Mouse (Mus musculus) left cerebral cortex, adult 2 months (tissue): ENCODE measurements around the gene Ticam1. TPM values are rescaled to one million over a fixed set of nuclear protein-coding genes. Genes with fewer than 3 reads are reported as not detected.

Source experiments
- DNase-seq, 2 experiments: peaks; one replicate each; pipeline ENCODE4 v3.0.0; 2021 to 2022; ENCODE audit warnings: low spot score in 2 of 2, mixed read lengths in 1 of 2; ENCODE audit errors: extremely low spot score in 1 of 2
- H3K27ac ChIP-seq: fragments of 200-600 bp; 2 replicates; pipeline ENCODE4 v1.8.1; 2022
- H3K4me3 ChIP-seq: fragments of 200-600 bp; 2 replicates; pipeline ENCODE4 v1.8.1; 2022
- CTCF ChIP-seq: fragments of 200-600 bp; IDR thresholded peaks from 2 replicates; pipeline ENCODE4 v1.8.1; 2022; ENCODE audit warnings: antibody characterized with exemption, mild to moderate bottlenecking, moderate library complexity
- intact Hi-C: fragments of 180-260 bp; cut with DNase I; formaldehyde crosslinking; loops from one replicate; pipeline ENCODE4 v1.15.1; 2025
- total RNA-seq, 2 experiments: library from RNA; stranded (reverse); gene quantifications; 2 replicates each; pipeline ENCODE4 v1.2.3; 2021

Gene Ticam1
- total RNA-seq, 2 experiments from 2014 or later: 6.9 to 7.2 TPM

DNA sequence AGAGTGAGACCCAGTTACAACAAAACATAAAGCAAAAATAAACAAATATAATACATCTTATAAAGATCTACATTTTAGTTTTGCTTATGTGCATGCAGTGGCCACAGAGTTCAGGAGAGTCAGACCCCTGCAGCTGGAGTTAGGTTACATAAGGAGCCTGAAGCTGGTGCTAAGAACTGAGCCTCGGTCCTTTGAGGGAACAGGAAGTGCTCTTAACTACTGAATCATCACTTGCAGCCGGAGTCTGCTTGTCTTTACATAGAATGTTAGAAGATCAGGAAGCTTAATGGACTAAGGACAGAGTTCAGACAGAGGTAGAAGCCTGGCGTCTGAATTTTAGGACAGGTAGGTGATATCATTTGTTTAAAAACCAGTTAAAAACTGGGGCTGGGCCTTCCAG, 12.3 kb upstream of the Ticam1 start:
- TF ChIP-seq CTCF: no peak
- no peak for DNase-seq
- H3K27ac ChIP-seq: no peak overlapping the region
- intact Hi-C loops: no loop called here
- no peak overlapping the region for H3K4me3 ChIP-seq

DNA sequence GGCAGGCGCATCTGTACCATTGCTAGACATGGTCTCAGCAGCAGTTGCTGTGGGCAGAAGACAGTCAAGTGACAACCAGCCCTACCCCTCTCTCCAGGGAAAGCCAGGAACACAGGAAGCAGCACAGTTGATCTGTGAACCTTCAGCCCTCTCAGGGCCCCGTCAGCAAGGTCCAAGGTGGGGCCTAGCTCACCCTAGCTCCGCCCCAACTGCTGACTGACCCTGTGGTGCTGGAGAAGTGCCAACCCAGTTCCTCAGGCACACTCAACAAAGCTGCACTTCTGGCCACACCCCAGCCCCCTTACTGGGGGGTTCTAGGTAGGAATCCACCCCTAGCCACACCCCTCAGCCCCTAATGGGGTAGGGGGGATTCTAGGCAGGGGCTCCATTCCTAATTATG, 11.2 kb upstream of the Ticam1 start:
- no peak for TF ChIP-seq CTCF
- Histone ChIP-seq H3K27ac (peak overlapping the region; percentile 13; the same call in 1 of the 2 replicates), H3K4me3 (no peak overlapping the region)
- intact Hi-C loops: no loop called here
- no peak for DNase-seq

DNA sequence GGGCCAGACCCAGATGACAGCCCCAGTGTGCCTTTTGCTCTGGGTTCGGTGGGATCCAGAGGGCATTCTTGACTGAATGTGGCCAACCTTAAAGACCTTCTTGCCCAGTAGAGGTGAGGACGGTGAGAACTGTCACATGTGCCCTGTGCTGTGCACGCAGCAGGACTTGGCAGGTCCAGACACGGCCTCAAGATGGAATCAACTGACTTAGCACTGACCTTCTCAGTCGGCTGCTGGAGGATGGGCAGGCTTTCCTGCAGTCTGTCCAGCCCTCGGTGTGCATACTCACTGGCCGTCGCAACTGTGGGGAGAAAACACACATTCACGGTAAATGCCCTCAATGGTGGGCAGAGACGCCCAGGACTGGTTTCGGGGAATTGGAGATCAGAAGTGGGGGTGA, 9.4 kb upstream of the Ticam1 start:
- DNase-seq: no peak
- intact Hi-C loops: no loop called here
- Histone ChIP-seq H3K4me3 (no peak overlapping the region), H3K27ac (no peak overlapping the region)
- no peak for TF ChIP-seq CTCF

DNA sequence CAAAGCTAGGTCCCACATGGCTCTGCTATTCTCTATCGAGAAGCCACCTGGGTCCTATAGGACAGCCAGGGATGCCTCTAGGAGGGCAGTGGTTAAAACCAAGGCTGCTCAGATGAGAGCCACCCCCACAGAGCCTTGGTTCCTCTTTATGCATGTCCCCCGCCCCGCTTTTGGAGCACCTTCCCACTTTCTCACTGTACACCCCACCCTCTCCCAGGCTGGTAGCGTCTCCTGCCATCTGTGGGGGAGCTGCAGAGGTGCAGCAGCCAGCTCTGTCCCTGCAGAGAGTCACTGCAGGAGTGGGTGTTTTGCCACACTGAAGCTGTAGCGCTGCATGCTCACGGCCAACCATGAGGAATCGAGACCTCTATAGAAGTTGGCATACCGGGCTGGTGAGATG, 6.7 kb upstream of the Ticam1 start:
- Histone ChIP-seq H3K27ac (peak overlapping the region; percentile 85), H3K4me3 (no peak overlapping the region)
- peak in 1 of 2 experiments; percentile 57 for DNase-seq
- intact Hi-C loops: loop anchor here (5.0 kb wide), 1 partner anchor 209 kb away; no protein-coding TSS in a partner anchor
- no peak for TF ChIP-seq CTCF

DNA sequence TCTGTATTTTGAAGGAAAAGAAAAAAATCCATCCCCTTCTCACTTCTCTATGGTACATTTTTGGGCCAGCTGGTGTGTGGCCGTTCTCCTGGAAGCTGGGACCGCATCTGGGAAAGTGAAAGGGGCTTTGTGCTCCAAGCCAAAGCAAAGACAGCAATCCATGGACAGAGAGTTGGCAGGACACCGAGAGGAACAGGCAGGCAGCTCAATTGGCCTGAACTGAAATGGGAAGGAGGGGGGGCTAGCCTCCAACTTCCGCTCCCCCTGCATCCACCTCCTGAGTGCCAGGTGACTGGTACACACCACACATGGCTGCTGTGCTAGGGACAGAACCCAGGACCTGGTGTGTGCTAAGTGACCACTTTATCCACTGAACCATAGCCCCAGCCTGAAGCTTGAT, 6.2 kb upstream of the Ticam1 start:
- no peak for TF ChIP-seq CTCF
- Histone ChIP-seq H3K4me3 (no peak overlapping the region), H3K27ac (peak overlapping the region; percentile 85)
- intact Hi-C loops: loop anchor here (5.0 kb wide), 1 partner anchor 209 kb away; no protein-coding TSS in a partner anchor
- no peak for DNase-seq

DNA sequence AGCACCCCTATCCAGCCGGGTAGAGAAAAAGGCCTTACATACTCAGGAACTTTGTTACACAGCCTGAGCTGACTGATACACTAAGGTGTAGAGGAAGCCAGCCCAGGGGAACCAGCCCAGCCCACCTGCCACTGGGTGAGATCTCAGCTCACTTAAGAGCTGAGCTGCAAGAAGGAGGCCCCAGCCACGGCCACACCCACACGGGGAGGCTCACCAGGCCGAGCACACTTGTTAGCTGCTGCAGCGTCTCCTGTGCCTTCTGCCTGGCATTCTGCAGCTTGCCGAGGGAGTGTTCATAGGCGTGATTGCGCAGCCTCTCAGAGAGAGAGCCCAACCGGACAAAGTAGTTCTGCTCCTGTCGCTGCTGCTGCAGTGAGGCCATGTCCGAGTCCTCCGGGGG, 4.6 kb upstream of the Ticam1 start:
- TF ChIP-seq CTCF: no peak
- intact Hi-C loops: loop anchor here (5.0 kb wide), 1 partner anchor 211 kb away; no protein-coding TSS in a partner anchor
- Histone ChIP-seq H3K4me3 (no peak overlapping the region), H3K27ac (peak overlapping the region; percentile 44; the same call in 1 of the 2 replicates)
- DNase-seq: no peak

DNA sequence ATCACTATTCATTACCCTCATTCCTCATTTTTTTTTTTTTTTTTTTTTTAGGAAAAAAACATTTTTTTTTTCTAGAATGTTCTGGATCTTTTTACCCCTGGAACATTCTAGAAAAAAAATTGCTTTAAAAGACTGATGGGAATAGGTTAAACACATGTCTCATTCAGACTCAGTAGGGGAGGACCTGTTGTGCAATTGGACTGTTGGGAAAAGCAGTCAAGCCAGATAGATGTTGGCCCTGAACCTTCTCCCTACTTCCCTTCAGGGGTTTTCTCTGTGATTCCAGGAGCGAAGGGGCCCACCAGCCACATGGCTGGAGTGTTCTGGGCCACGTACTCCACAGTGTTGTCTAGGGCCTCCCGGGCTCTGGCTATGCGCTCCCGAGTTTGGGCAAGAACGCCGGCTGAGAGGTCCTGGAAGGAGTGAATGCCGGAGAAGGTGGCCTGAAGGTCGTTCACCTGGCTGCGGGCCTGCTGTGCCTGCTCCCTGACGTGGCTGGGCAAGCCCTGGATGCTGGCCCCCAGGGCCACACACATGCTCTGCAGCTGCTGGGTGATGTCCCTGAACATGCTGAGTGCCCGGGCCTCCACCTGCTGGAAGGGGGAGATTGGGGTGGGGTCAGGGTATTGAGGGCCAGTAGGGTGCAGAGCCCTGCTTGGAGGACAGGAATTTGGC, 3.0 kb upstream of the Ticam1 start:
- H3K27ac ChIP-seq: no peak overlapping the region
- no peak for TF ChIP-seq CTCF
- intact Hi-C loops: loop anchor here (5.0 kb wide), 2 partner anchors 73 to 213 kb away; no protein-coding TSS in a partner anchor
- no peak for DNase-seq
- no peak overlapping the region for H3K4me3 ChIP-seq

DNA sequence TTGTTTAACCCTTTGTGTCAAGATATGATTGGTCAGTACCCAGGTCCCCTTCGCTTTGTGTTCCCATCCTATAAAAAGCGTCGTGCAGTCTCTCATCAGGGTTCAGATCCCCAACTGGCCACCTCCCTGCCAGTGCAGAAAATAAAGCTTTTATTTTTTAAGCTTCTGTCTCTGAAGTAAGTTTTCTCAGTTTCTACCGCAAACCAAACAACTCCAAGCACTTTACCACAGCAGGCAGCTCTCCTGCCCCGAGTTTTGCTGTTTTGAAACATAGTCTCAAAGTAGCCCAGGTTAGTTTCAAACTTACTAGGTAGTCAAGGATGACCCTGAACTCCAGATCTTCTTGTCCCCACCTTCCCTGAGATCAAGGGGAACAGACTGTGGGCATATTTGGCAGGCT, 1.8 kb upstream of the Ticam1 start:
- Histone ChIP-seq H3K4me3 (no peak overlapping the region), H3K27ac (no peak overlapping the region; the same call in 1 of the 2 replicates)
- intact Hi-C loops: loop anchor here (5.0 kb wide), 1 partner anchor 74 kb away; no protein-coding TSS in a partner anchor
- DNase-seq: no peak
- TF ChIP-seq CTCF: no peak

DNA sequence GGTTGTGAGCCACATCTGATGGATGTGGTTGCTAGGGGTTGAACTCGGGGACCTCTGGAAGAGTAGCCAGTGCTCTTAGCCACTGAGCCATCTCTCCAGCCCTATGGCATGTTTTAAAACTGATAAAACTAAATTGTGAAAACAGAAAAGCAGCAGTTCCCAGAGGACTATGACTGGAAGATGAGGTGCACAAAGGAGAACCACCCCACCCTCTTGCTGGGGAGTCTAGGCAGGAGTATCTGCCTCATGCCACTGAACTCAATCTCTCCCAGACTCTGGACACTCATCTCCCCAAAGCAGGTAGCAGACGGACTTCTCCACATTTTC, 944 bp upstream of the Ticam1 start:
- TF ChIP-seq CTCF: no peak
- peak overlapping the region; percentile 91 for H3K27ac ChIP-seq
- DNase-seq: no peak
- intact Hi-C loops: loop anchor here (2.0 to 5.0 kb wide), 2 partner anchors 49 to 75 kb away; partner anchors contain the start of gene Kdm4b
- H3K4me3 ChIP-seq: no peak overlapping the region

DNA sequence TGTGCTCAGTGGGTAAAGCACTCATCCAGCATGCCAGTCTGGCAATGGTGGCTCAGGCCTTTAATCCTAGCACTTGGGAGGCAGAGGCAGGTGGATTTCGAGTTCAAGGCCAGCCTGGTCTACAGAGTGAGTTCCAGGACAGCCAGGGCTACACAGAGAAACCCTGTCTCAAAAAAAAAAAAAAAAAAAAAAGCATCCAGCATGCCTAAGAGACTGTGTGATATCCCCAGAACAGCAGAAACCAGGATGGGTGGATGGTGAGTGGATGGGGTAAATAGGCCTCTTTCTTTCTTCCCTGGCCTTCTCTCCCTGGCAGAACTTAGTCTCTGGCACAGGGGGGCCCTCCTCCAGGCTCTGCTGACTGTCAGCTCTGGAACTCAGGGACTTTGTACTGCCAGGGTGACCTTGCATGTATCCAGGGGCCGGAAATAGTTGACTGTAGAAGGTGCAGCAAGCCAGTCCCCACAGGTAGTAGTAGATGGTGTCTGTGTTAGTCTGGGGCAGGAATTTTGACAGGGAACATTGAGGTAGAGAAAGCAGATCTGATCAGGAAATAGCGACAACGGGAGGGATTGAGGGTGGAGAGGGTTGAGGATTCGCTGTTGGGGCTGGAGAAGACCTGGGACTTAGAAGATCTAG, 625 bp downstream of the Ticam1 start:
- H3K27ac ChIP-seq: peak overlapping the region; percentile 91
- H3K4me3 ChIP-seq: peak overlapping the region; percentile 57
- no peak for DNase-seq
- intact Hi-C loops: loop anchor here (2.0 to 5.0 kb wide), 2 partner anchors 51 to 76 kb away; partner anchors contain the start of gene Kdm4b
- TF ChIP-seq CTCF: no peak

DNA sequence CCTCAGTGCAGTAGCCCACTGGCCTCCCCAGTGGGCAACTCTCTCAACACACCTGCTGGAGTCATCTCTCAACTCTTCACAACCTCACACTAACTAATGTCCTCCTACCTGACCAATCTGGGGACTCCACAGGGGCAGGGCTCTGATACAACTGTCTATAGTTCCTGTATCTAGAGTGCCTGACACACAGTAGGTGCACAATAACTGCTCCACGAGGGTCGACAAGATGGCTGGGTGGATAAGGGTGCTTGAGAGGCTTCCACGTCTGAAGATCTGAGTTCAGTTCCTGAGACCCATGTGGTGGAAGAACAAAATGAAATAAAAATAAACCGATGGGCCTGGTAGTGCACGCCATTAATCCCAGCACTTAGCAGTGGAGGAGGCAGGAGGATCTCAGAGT, 2.6 kb downstream of the Ticam1 start:
- no peak for DNase-seq
- Histone ChIP-seq H3K4me3 (no peak overlapping the region), H3K27ac (no peak overlapping the region)
- no peak for TF ChIP-seq CTCF
- intact Hi-C loops: no loop called here

DNA sequence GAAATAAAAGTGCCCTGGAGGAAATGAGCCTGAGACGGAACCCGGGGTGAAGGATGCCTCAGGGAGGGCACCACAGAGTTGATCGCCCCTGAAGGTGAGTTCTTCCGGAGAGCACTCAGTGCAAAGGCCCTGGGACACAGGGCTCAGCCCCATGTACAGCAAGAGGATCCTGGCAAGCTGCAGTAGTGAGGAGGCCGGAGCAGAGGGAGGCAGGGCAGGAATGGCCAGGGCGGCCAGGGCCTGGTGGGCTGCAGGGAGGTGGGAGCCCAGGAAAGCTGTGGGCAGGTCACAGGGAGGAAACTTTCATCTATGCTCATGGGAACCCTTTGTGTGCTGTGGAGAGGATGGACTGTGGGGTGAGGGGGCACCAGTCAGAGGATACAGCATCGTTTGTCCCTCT, 3.1 kb downstream of the Ticam1 start:
- intact Hi-C loops: no loop called here
- no peak overlapping the region for H3K4me3 ChIP-seq
- TF ChIP-seq CTCF: no peak
- H3K27ac ChIP-seq: no peak overlapping the region
- DNase-seq: no peak
